Comparison of ENCODE assay signal across 11 mouse cellular contexts in the genomic region with DNA sequence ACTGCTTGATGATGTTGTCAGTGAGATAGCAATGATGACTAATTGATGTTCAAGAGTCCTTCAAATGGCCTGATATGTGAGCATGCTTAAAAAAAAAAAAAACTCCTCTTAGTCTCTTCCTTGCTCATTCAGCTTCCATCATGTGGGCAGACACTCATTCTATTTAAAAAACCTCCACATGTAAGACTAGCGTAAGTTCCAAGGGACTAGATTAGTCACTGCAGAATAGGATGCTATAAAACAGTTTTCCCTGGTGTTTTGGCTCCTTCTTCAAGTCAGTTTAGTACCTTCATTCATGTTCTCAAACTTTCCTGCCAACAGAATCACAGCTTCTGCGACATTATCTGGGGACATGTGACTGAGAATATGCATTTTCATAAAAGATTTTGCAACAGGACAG.
"Had no signal": no experiment of that assay in that cellular context is flagged by ENCODE, and none has a peak within 500 bp of the region (broad histone marks: within the 10 kb centered on the region; RNA-seq: fewer than 3 reads in every experiment).

No protein-coding gene starts in this region.

- ATAC-seq: liver, postnatal 0 days; lung, postnatal 0 days; midbrain, embryonic 13.5 days; midbrain, embryonic 15.5 days had no signal

- DNase-seq: liver, postnatal 0 days; lung, adult 2 months; lung, postnatal 14 days; lung, postnatal 36 days; right cerebral cortex, postnatal 14 days; thymus, adult 18-20 months; thymus, postnatal 14 days; thymus, postnatal 36 days had no signal
